Mouse (Mus musculus) ES-Bruce4 (cell line): Measurements from ENCODE around the gene Ostm1.

Source experiments
- CTCF ChIP-seq: IDR thresholded peaks from one replicate; pipeline ENCODE4 v1.8.1; 2011; ENCODE audit warnings: low read depth, low read length
- POLR2A ChIP-seq: IDR thresholded peaks from one replicate; pipeline ENCODE4 v1.8.1; 2011; ENCODE audit warnings: low read length; ENCODE audit not compliant: insufficient read depth

DNA sequence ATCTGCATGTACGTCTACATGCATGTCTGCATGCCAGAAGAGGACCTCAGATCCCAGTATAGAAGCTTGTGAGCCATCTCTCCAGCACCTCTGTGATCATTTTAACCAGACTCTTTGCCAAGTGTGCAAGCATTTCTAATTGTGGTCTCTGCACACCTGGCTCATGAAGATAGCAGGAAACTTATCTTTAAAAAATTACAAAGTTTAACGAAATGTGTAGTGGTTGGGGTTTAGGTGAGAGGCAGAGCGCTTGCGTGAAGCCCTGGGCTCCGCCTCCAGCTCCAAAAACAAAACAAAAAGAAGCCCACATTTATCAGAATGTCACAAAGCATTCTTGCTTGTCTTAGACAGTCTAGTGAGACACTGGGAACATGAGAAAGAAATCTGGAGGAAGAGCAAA lies 104.3 kb downstream of the Ostm1 start:
- TF ChIP-seq POLR2A (no peak), CTCF (no peak)
